Mouse (Mus musculus): Measurements from ENCODE around the gene 2410131K14Rik. TPM values are rescaled to one million over a fixed set of nuclear protein-coding genes. Genes with fewer than 3 reads are reported as not detected.

Gene 2410131K14Rik
- 1.2 and 1.4 TPM in 2 replicates for polyA plus RNA-seq (2015; fragmentation: Nextera tagmentation; extraction: Ambion mirVana)

DNA sequence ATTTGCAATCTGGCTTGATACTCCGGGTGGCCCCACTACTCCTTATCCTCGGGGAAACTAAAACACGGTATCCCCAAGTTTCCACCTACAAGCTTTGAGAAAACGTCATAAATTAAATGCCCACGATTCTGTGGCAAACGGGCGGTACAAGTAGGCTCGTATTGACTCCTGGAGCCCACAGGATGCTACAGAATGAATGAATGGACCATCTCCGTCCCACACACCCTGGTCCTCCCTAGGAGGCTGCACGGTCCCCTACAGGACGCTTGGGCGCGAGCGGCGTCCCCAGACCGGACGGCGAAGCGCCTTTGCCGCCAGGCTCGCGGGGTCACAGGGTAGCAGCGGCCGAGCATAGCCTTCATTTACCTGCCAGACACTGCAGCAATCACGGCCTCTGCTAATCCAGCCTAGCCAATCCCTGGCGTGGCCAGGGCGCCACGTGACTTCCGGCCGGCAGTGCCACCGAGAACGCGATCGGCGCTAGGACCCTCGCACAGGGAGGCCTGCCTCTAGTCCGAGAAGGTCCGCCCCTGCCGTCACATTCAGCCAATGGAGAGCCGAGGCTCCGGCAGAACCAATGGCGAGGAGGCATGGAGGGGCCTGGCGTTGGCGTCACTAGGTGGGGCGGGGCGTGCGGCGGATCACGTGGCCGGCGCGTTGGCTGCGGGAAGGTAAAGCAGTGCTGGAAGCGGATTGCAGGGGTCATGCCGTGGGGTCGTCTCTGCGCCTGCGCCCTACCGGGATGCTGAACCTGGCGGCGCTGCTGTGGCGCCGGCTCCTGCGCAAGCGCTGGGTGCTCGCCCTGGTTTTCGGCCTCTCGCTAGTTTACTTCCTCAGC lies at the start of gene 2410131K14Rik, which contains the start of gene Rnft2:
2410131K14Rik (plus strand) TSS at position 622 of the 838 bp plus-strand sequence.
Rnft2 (minus strand) TSS at position 511 of the 838 bp plus-strand sequence.
- Histone ChIP-seq H3K9me3 (replicated peaks) (no peaks in the 10 kb centered on the region), H3K4me2 (peak within 1 kb of the TSS; percentile 96), H3K9ac (peak within 1 kb of the TSS; percentile 46), H3K4me3 (replicated peaks) (peak within 1 kb of the TSS; percentile 66), H3K36me3 (replicated peaks) (no peaks in the 10 kb centered on the region), H3K27ac (replicated peaks) (no peak within 1 kb of the TSS; the same call in 1 of the 2 replicates), H3K27me3 (no peaks in the 10 kb centered on the region), H3K4me1 (replicated peaks) (peaks cover 24% of the 10 kb centered on the region)
- under 1% methylated on average over 68 of the region's 68 CpGs for WGBS (ENCODE audit: insufficient replicate concordance)
- peak; percentile 99 for ATAC-seq (ENCODE audit: insufficient read depth)

DNA sequence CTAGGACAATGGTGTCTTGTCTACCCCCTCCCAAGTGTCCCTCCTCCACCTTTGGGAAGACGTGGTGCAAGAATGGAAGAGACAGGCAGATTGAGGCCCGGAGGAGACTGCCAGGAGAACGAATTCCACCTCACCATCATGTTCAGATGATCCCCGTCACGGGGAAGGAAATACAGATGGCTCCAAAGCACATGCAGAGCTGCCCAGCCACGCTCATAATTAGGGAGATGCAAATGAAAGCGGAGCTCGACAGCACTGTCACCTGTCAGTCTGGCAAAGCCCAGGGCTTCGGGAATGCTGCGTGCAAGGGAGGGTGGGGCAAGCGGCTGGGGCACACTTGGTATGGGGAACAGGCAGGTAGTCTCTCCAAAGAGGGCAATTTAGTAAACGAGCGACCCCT lies 47.6 kb upstream of the 2410131K14Rik start:
- Histone ChIP-seq H3K4me2 (no peak overlapping the region), H3K27ac (replicated peaks) (no peak overlapping the region), H3K9ac (no peak overlapping the region), H3K4me1 (replicated peaks) (no peaks in the 10 kb centered on the region), H3K36me3 (replicated peaks) (no peaks in the 10 kb centered on the region), H3K9me3 (replicated peaks) (no peaks in the 10 kb centered on the region), H3K27me3 (no peaks in the 10 kb centered on the region), H3K4me3 (replicated peaks) (no peak overlapping the region)
- WGBS (ENCODE audit: insufficient replicate concordance) = 64% methylated on average over 13 of the region's 13 CpGs
- no peak for ATAC-seq (ENCODE audit: insufficient read depth)

DNA sequence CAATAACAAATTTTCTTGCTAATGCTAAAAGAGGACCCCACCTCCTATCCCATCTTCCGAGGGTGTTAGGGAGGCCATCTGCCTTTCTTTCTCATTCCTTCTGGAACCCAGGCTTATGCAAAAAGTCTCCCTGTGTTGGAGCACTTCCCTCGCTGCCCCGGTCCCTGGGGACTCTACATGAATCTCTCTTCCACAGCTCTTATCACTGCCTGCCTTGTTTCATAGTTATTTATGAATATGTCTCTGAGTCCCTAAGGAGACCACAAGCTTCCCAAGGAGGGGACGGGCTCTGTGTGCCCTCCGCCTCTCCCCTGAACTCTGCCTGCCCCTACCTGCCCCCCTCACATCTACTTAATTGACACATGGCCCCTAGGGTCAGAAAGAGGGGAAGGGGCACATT lies 45.4 kb upstream of the 2410131K14Rik start:
- 51% methylated on average over 5 of the region's 5 CpGs for WGBS (ENCODE audit: insufficient replicate concordance)
- Histone ChIP-seq H3K4me2 (no peak overlapping the region), H3K4me1 (replicated peaks) (no peaks in the 10 kb centered on the region), H3K4me3 (replicated peaks) (no peak overlapping the region), H3K9ac (no peak overlapping the region), H3K27me3 (no peaks in the 10 kb centered on the region), H3K9me3 (replicated peaks) (no peaks in the 10 kb centered on the region), H3K36me3 (replicated peaks) (no peaks in the 10 kb centered on the region), H3K27ac (replicated peaks) (no peak overlapping the region)
- ATAC-seq (ENCODE audit: insufficient read depth) = no peak

DNA sequence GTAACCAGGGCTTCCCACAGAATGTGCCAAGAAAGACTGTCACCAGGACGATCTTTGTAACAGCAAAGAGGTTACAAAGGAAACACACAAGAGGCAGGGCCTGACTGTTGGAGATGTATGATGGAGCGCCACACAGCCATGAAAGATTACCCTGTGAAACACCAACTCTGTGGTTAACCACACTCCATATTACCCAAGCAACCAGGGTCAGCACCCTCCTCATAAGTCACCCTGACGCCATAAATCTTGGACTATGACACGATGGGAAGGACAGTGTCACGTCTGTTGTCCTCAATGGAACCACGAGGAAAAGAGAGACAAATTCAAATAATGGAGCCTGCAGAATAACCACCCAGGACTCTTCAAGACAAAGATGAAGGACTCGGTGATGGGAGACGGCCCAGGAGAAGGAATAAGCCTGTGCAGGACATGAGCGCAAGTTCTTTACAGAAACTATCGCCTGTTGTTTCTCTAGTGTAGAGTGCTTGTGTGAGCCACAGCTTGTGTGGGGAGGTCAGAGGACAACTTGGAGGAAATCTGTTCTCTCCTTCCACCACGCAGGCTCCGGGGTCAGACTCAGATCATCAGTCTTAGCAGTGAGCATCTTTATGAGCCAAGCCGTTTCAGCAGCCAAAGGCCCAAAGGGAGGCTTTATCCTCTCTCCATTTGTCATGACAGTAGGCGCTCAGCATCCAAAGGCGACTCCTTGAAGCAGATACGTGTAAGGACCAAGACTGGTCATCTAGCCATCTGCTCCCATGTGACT lies 40.2 kb upstream of the 2410131K14Rik start:
- no peak overlapping the region for H3K4me3 ChIP-seq (replicated peaks)
- H3K9me3 ChIP-seq (replicated peaks) = no peaks in the 10 kb centered on the region
- H3K27me3 ChIP-seq = no peaks in the 10 kb centered on the region
- no peaks in the 10 kb centered on the region for H3K36me3 ChIP-seq (replicated peaks)
- no peak for ATAC-seq (ENCODE audit: insufficient read depth)
- H3K4me1 ChIP-seq (replicated peaks) = no peaks in the 10 kb centered on the region
- 35% methylated on average over 16 of the region's 16 CpGs for WGBS (ENCODE audit: insufficient replicate concordance)
- no peak overlapping the region for H3K9ac ChIP-seq
- H3K27ac ChIP-seq (replicated peaks) = no peak overlapping the region
- no peak overlapping the region for H3K4me2 ChIP-seq

DNA sequence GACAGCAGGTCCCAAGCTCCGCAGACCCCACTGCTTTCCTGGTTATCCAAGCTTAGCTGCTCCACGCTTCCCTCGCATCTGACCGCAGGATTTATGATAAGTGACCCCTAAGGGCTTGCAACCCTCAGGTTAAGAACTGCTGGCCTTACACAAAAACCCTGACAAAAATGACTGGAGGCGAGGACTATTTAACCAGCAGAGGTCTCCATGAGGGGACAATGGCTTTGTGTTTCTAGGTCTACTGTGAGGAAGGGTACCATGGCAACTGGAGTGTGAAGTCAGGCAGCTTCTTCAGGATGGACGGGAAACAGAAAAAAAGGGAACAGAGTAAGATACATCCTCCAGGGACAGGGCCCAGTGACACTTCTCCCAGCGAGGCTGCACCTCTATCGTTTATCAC lies 39.2 kb upstream of the 2410131K14Rik start:
- no peak overlapping the region for H3K27ac ChIP-seq (replicated peaks)
- H3K4me2 ChIP-seq = no peak overlapping the region
- H3K9ac ChIP-seq = no peak overlapping the region
- no peaks in the 10 kb centered on the region; the same call in 1 of the 2 replicates for H3K27me3 ChIP-seq
- H3K9me3 ChIP-seq (replicated peaks) = no peaks in the 10 kb centered on the region
- H3K36me3 ChIP-seq (replicated peaks) = no peaks in the 10 kb centered on the region
- 60% methylated on average over 8 of the region's 8 CpGs for WGBS (ENCODE audit: insufficient replicate concordance)
- no peak for ATAC-seq (ENCODE audit: insufficient read depth)
- H3K4me3 ChIP-seq (replicated peaks) = no peak overlapping the region
- H3K4me1 ChIP-seq (replicated peaks) = no peaks in the 10 kb centered on the region

DNA sequence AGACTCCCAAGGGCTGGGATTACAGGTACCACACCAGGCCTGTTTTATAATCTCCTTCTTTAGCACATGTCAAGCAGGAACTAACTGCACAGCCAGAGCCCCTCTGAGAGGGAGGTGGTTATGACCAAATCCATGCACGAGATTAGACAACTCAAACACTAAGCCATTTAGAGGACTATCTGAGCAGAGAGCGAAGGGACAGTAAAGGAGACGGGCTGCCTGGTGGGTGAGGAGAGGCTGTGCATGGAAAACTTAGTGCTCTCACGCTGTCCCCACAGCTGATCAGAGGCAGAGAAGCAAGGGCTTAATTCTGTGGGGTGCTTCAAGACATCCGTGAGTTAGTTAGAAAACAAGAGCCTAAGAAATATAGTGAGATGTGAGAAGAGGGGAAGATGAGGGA lies 31.0 kb upstream of the 2410131K14Rik start:
- Histone ChIP-seq H3K27ac (replicated peaks) (no peak overlapping the region), H3K4me1 (replicated peaks) (0 out of 2 replicates have a peak, but pooled peaks cover 3% of the 10 kb centered on the region), H3K9me3 (replicated peaks) (no peaks in the 10 kb centered on the region), H3K36me3 (replicated peaks) (no peaks in the 10 kb centered on the region), H3K27me3 (peaks cover 11% of the 10 kb centered on the region), H3K9ac (no peak overlapping the region), H3K4me2 (no peak overlapping the region), H3K4me3 (replicated peaks) (no peak overlapping the region)
- ATAC-seq (ENCODE audit: insufficient read depth) = no peak
- WGBS (ENCODE audit: insufficient replicate concordance) = 25% methylated on average over 5 of the region's 5 CpGs

DNA sequence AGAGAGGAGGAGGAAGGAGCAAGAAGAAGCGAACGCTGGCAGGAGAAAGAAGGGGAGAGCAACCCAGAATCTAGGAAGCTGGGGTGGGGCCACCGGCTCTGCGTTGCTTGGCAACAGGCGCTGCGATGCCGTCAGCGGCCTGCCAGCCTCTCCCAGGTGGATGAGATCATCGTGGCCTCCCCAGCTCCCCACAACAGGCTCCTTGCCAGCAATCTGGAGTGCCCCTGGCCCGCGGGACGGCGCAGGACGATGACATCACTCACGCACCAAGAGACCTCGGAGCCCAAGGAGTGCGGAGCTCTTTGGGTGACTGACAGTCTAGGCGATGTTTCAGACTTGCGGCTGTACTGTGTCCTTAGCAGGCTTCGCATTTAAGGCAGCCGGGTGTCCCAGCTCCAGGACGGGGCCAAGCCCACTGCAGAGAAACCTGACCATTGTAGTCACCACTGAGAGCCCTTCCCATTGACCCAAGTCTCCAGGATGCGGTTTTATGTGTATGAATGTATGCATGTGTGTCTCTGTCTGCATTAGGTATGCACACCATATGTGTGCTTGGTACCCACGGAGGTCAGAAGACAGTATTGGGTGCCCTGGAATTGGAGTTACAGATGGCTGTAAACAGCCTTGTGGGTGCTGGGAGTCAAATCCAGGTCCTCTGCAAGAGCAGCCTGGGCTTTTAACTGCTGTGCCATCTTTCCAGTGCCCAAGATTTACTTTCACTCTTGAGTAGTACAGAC lies 30.4 kb upstream of the 2410131K14Rik start:
- Histone ChIP-seq H3K4me1 (replicated peaks) (0 out of 2 replicates have a peak, but pooled peaks cover 3% of the 10 kb centered on the region), H3K4me2 (peak overlapping the region; percentile 33), H3K4me3 (replicated peaks) (no peak overlapping the region), H3K27me3 (peaks cover 11% of the 10 kb centered on the region), H3K9ac (no peak overlapping the region), H3K27ac (replicated peaks) (no peak overlapping the region), H3K36me3 (replicated peaks) (no peaks in the 10 kb centered on the region), H3K9me3 (replicated peaks) (no peaks in the 10 kb centered on the region)
- no peak for ATAC-seq (ENCODE audit: insufficient read depth)
- 10% methylated on average over 24 of the region's 24 CpGs for WGBS (ENCODE audit: insufficient replicate concordance)

DNA sequence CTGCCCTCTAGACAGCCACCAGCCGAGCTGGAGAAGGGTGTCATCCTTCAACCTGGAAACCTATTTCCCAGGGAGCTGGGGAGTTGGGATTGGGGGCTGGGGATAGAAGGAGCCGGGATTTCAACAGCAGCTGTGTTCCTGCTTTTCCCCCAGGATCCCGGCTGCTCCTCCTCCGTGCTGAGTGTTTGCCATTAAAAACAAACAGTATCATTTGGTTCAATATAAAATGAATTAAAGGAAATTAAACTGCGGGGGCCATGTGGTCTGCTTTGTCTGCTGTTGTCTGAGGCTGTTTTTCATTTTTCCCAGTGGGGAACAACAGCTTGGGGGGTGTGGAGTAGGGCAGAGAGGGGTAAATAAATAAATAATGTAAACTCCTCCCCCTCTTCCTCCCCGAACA lies 27.6 kb upstream of the 2410131K14Rik start:
- H3K4me1 ChIP-seq (replicated peaks) = 0 out of 2 replicates have a peak, but pooled peaks cover 3% of the 10 kb centered on the region
- WGBS (ENCODE audit: insufficient replicate concordance) = 56% methylated on average over 6 of the region's 6 CpGs
- no peaks in the 10 kb centered on the region for H3K36me3 ChIP-seq (replicated peaks)
- H3K4me2 ChIP-seq = no peak overlapping the region
- H3K9me3 ChIP-seq (replicated peaks) = no peaks in the 10 kb centered on the region
- H3K27me3 ChIP-seq = peaks cover 11% of the 10 kb centered on the region
- no peak overlapping the region for H3K9ac ChIP-seq
- no peak overlapping the region for H3K27ac ChIP-seq (replicated peaks)
- ATAC-seq (ENCODE audit: insufficient read depth) = no peak
- no peak overlapping the region for H3K4me3 ChIP-seq (replicated peaks)

DNA sequence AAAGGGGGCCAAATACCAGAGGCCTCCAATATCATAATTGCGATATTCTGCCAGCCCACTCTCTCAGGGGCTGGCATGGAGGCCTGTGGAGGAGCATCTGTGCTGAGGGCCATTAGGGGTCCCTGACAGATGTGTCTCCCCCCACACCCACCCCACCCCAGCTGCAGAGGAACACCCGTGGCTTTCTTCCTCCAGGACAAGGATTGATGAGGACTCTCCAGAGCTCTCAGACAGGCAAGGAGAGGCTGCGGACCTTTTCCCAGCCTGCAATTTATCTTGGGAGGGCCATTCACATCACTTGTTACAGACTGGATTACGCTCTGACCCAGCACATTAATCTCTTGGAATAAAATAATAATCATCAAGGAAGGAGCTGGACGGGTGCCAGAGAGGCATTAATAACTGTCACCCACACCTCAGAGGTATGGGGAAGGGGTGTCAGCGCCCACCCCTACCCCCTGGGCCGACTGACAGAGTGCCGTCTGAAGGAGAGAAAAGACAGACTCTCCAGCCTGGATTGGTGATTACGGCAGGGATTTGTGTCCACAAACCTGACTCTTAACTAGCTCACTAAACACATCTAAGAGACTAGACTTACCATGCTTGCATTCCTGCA lies 21.8 kb upstream of the 2410131K14Rik start:
- no peak overlapping the region for H3K9ac ChIP-seq
- H3K4me1 ChIP-seq (replicated peaks) = no peaks in the 10 kb centered on the region
- no peaks in the 10 kb centered on the region for H3K27me3 ChIP-seq
- no peak for ATAC-seq (ENCODE audit: insufficient read depth)
- H3K4me3 ChIP-seq (replicated peaks) = no peak overlapping the region
- H3K27ac ChIP-seq (replicated peaks) = no peak overlapping the region
- H3K4me2 ChIP-seq = no peak overlapping the region
- 56% methylated on average over 9 of the region's 9 CpGs for WGBS (ENCODE audit: insufficient replicate concordance)
- no peaks in the 10 kb centered on the region for H3K36me3 ChIP-seq (replicated peaks)
- no peaks in the 10 kb centered on the region for H3K9me3 ChIP-seq (replicated peaks)

DNA sequence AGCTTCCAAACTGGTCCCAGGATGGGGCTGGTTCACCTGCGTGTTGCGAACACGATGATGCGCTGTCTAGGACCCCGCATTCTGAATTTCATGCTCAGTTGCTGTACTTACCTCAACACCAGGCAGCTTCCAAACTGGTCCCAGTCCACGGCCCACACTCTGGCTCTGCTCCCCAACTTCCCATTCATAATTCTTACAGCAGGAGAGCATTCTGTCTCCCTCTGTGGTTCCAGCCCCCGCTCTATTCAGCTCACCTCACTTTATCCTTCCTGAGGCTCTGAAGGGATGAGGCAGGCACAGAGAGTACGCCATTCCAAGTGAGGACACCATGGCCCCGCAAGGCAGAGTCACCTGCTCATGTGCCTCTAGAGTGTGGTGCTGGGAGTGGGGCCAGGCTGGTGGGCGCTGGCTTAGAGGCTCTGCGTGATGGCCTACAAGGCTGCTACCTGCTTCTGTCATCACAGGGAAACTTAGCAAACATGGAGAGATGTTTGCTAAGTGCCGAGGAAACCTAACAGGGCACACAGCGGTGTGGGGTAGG lies 14.9 kb upstream of the 2410131K14Rik start:
- H3K9me3 ChIP-seq (replicated peaks) = no peaks in the 10 kb centered on the region
- 72% methylated on average over 13 of the region's 13 CpGs for WGBS (ENCODE audit: insufficient replicate concordance)
- H3K4me3 ChIP-seq (replicated peaks) = no peak overlapping the region
- no peaks in the 10 kb centered on the region for H3K36me3 ChIP-seq (replicated peaks)
- no peak overlapping the region for H3K27ac ChIP-seq (replicated peaks)
- H3K4me2 ChIP-seq = no peak overlapping the region
- ATAC-seq (ENCODE audit: insufficient read depth) = no peak
- H3K9ac ChIP-seq = no peak overlapping the region
- H3K4me1 ChIP-seq (replicated peaks) = no peaks in the 10 kb centered on the region
- H3K27me3 ChIP-seq = no peaks in the 10 kb centered on the region
